Mouse (Mus musculus) megakaryocyte-erythroid progenitor cell, adult 5-6 weeks (primary cell): ENCODE results near the gene Tmed8. TPM values are rescaled to one million over a fixed set of nuclear protein-coding genes. Genes with fewer than 3 reads are reported as not detected.
A peak's percentile ranks its signal among the peaks of the same experiment; 100 is the strongest.
"Not testable (repeated sequence)": the region's sequence is repeated elsewhere in the genome, so short reads cannot be mapped to it uniquely, and the experiment has no call there.

ENCODE experiments used
- ATAC-seq: replicated peaks from 2 replicates; pipeline ENCODE4 v1.8.0; 2016; ENCODE audit warnings: mild to moderate bottlenecking, inconsistent platforms; ENCODE audit not compliant: severe bottlenecking, poor library complexity, low FRiP score, low TSS enrichment
- total RNA-seq, 2 experiments: library from RNA; stranded (forward) in 1 of 2; stranded (reverse) in 1 of 2; fragments of 200-1000, 215-1000 nt in 1 of 2; fragments of >200 nt in 1 of 2; fragmentation: Nextera tagmentation in 1 of 2; gene quantifications; 2 replicates each; pipeline ENCODE4 v1.2.3; 2014 to 2017

Tmed8 gene
- 6.1 and 7.7 TPM in 2 replicates for total RNA-seq (2014; fragmentation: Nextera tagmentation)
- 6.2 and 6.7 TPM in 2 replicates for total RNA-seq (2017)

DNA sequence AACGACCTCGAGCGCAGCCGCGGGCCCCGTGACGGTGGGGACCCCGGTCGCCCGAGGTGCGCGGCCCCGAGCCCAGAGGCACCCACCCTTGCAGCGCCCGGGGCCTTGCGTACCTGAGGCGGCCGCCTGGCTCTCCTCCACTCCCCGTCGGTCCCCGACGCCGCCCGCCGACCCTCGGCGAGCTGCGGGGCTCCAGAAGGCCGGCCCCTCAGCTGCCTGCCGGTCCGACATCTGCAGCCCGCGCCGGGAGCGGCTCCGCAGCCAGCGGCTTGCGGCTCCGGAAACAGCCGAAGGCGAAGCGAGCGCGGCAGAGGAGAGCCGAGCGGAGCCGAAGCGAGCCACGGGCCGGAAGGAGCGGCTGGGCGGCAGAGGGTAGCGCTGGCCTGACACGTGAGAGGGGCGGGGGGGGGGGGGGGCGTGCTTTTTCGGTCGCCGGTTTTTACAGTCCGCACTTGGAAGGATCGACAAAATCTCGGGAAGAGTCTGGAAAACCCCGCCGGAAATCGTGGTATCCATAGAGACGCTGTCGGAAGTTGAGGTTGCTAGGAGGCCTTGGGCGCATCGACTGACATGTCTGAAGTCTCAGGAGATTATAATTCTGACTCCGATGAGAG is at the start of gene Tmed8:
Gene Tmed8 (minus strand): TSS at position 482 of the 614 bp plus-strand sequence.
- ATAC-seq = peak; percentile 84

DNA sequence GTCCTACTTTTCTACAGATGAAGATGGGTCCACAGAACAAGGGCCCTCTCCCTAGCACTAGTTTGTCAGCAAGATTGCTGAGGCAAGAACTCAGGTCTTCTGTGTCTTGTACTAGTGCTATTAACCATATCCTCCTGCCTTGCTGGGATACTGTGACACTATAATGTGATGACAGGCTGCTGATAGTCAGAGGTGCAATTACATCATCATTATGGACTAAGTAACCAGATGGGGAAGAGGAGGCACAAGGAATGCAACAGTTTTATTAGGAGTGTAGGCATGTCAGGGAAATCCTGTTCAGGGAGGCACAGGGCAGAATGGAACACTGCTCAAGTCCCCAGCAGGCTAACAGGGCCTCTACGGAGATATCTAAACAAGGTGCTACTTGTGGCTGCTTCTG is 38.4 kb upstream of the Tmed8 start, which contains the start of gene Noxred1:
Gene Noxred1 (minus strand): TSS at position 101 of the 400 bp plus-strand sequence.
- no peak for ATAC-seq

DNA sequence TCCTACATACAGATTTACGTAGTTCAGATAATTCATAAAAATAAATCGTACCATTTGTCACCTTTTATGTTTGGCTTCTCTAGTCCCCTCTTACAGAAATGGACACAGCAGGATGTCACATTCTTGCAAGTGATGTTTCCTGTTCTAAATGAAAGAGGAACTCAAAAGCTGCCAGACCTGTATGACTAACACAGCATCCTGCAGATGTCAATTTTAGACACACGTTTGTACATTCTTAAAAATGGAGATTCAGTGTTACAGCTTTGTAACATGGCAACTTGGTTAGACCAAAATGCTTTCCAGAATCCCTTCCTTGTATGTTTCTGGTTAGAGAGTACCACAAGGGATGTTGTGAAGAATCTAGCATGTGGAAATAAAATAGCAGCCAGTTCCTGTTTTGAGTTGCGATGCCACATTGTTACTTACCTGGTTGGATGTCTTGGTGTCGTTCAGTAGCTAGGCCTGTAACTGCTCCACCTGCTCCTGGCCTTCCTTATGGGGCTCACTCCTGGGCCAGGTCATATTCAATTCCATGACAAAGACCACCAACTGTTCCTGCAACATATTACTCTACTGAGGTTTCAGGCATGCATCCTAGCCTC is 36.7 kb upstream of the Tmed8 start:
- ATAC-seq = no peak

DNA sequence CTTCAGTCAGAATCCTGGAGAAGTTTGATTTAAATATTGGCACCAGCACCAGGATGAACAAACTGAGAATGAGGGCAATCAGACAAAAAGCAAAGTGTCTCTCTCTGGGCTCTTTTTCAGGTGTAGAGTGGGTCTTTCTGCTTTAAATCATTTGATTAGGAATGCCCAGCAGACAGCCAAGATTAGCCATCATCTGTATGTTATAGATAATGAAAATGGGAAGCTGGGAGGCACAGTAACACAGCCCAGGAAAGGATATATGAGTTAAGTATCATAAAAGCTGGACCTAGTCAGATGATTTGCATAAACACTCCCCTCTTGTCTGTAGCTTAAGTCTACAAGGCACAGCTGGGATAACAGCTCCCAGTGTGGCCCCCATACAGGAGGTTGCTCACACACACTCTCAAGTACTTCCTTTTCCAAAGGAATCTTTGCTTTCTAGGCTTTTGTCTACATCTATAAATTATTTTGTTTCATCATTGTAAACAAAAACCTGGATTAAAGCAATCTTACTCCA is 30.2 kb upstream of the Tmed8 start:
- ATAC-seq = no peak

DNA sequence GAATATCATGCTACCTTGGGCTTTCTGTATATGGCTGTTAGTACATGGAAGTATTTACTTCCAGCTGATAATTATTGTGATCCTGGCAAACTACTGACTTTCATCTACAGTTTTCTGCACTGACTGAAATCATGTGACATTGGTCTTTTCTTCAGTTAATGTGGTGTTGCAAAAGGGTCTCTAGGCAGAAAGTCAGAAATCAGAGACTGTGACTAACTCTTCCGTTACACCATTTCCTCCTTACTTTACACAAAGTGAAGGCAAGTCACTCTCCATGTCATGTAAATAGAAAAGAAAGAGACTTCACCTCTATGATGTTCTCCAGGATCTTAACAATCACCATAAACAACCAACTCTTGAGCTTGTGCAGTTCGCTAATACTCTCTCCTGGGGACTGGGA is 29.4 kb upstream of the Tmed8 start:
- ATAC-seq = no peak

GRCm38 (mm10) chr12:87226801-87227200 is 26.5 kb upstream of the Tmed8 start:
- peak; percentile 74 for ATAC-seq

DNA sequence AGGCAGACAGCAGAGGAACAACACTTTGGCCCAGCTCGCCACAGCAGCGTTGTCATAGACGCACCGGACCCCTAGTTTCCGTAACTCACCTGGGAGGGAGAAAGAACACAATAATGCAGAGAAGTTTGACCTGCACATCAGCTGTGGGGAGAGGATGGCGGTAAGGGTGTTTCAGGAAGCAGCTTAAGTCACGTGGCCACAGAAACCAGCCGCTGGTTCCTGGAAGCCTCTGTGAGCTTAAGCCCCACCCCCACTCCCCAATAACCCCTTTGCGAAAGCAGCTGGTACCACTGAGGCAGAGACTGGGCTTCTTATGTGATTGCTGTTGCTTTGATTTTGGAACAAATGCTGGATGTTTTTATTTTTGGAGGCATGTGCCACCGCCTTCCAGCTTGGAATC is 24.7 kb upstream of the Tmed8 start:
- ATAC-seq = no peak

GRCm38 (mm10) chr12:87219362-87219761 is 19.1 kb upstream of the Tmed8 start:
- no peak for ATAC-seq

- no peak for ATAC-seq
Observed at GRCm38 (mm10) chr12:87217596-87217995, 17.3 kb upstream of the Tmed8 start.

DNA sequence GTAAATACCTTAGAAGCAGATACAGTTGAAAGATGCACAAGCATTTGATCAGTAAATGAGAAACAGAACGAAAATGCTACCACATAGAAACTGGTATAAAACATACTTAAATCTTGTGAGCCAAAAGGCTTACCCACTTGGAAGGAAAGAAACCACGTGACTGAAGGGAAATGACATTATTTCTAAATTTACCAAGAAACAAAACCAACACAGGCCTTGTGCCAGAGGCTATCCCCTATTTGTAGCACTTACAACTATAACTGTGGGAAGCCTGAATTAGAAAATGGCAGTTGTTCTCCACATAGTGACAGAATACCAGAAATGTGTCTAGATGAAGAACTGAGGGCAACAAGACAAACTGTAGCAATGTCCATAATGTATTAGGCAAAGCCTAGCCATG is 15.8 kb upstream of the Tmed8 start:
- no peak for ATAC-seq

- no peak for ATAC-seq
Observed at GRCm38 (mm10) chr12:87212844-87213606, 12.8 kb upstream of the Tmed8 start.

- ATAC-seq = not testable (repeated sequence)
Observed at GRCm38 (mm10) chr12:87205789-87206188, 5.5 kb upstream of the Tmed8 start.

DNA sequence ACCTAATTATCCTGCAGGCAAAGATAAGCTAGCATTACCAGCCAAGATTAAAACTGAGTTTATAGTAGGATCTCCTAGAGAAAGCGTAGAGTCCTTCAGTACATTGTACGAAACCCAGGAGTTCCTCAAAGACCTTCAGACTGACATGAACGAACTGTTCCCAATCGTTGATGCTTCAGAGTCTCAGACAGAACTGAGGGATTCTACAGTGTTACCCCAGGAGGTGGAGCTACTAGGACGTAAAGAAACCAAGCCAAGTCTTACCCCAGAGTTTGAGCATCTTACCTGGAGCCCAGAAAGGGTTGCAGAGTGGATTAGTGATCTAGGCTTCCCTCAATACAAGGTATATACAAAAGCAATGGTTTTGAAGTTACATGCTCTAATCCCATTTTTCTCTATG is 1.4 kb upstream of the Tmed8 start:
- no peak for ATAC-seq

DNA sequence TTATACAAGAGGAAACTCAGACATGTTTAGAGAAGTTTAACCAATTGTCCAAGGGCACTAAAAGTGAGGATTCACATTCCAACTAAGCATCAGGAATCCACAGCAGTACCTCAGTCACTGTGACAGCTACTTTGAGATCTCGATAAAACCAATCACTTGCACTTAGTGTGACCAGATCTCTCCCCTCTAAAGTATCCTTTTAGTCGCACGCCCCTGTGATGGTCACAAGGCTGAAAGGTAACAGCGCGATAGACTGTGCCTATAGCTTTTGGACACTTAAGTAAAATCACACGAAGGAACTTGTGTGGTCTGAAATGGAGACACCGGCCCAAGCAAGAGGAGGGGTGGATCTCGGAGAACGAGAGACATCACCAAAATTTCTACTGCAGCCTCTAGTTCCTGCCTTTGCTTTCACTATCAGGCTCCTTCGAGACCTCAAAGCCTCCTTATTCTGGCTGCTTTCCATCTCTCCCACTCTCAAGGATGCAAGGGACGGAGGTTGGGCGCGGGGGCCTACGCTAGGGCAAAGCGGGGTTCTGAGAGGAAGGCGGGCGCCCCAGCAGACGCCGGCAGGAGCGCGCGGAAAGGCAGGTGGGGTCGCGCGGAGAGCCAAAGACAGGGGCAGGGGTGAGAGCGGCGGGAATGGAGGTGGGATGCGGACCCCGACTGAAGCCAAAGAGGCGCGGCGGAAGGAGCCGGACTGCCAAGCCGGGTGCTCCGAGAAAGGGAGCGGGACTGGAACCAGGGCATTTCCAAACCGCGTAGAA is 865 bp downstream of the Tmed8 start, which contains the start of gene Samd15:
Gene Samd15 (plus strand): TSS at position 518 of the 767 bp plus-strand sequence.
- peak; percentile 56 for ATAC-seq

GRCm38 (mm10) chr12:87198792-87199191 is 1.5 kb downstream of the Tmed8 start:
- ATAC-seq = no peak

DNA sequence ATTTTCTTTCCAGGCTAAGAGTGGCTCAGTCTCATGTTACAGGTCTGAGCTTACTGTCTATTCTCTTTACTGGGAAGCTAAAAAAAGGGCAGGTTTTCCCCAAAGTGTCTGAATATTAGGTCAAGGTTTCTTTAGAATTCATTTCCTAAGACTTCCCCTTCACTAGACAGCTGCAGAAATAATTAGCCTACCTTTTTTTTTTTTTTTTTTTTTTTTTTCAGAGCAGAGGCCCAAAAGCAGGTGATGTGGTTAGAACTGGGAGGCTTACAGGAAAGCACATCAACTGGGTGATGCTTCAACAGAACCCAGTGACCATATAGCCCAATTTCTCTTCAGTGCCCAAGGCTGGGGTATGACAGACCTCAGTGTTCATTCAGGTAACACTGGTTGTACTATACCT is 3.9 kb downstream of the Tmed8 start:
- no peak for ATAC-seq

- ATAC-seq = no peak
Observed at GRCm38 (mm10) chr12:87195069-87195468, 5.2 kb downstream of the Tmed8 start.

DNA sequence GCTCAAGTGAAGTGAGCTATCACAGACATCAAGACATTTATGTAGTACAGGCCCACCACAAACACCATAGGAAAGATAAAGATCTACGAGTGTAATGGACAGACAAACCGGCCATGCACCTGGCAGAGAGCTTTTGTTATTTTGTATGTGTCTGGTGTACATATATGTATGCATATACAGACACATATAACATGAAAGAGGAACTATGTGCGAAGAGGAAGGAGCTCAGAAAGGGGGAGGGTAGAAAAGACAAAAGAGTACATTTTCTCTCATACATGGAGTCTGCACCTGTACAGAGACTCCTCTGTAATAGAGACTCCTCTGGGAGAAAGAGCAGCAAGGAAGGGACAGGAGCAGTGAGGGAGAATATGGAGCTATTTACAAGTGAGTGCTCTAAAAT is 7.2 kb downstream of the Tmed8 start:
- no peak for ATAC-seq

- ATAC-seq = no peak
Observed at GRCm38 (mm10) chr12:87177631-87178030, 22.6 kb downstream of the Tmed8 start.
